Mouse (Mus musculus): Measurements from ENCODE around the gene Zbtb20. TPM values are rescaled to one million over a fixed set of nuclear protein-coding genes. Genes with fewer than 3 reads are reported as not detected.

The Zbtb20 gene
- polyA plus RNA-seq, 1 experiment from 2014 or later = 30.9 TPM

- no peaks in the 10 kb centered on the region for H3K4me1 ChIP-seq
Measured at GRCm38 (mm10) chr16:43080923-43081702, 205.4 kb downstream of the Zbtb20 start.

GRCm38 (mm10) chr16:43081995-43082394 is 206.3 kb downstream of the Zbtb20 start:
- Histone ChIP-seq H3K27me3 (replicated peaks) (no peaks in the 10 kb centered on the region), H3K9ac (no peak overlapping the region), H3K9me3 (no peaks in the 10 kb centered on the region), H3K4me2 (no peak overlapping the region), H3K27ac (replicated peaks) (no peak overlapping the region), H3K36me3 (no peaks in the 10 kb centered on the region), H3K4me1 (no peaks in the 10 kb centered on the region), H3K4me3 (no peak overlapping the region)
- WGBS = 80% methylated on average over 6 of the region's 6 CpGs
- ATAC-seq (ENCODE audit: extremely low read depth, insufficient number of reproducible peaks, low FRiP score, low TSS enrichment) = no peak

More at GRCm38 (mm10) chr16:43080923-43081702, 205.4 kb downstream of the Zbtb20 start:
- WGBS = 82% methylated on average over 5 of the region's 5 CpGs
- Histone ChIP-seq H3K4me3 (no peak overlapping the region), H3K36me3 (no peaks in the 10 kb centered on the region), H3K27ac (replicated peaks) (no peak overlapping the region), H3K27me3 (replicated peaks) (no peaks in the 10 kb centered on the region), H3K9ac (no peak overlapping the region), H3K4me2 (no peak overlapping the region), H3K9me3 (no peaks in the 10 kb centered on the region)
- no peak for ATAC-seq (ENCODE audit: extremely low read depth, insufficient number of reproducible peaks, low FRiP score, low TSS enrichment)

- Histone ChIP-seq H3K9me3 (no peaks in the 10 kb centered on the region), H3K27me3 (replicated peaks) (no peaks in the 10 kb centered on the region), H3K9ac (no peak overlapping the region), H3K4me1 (no peaks in the 10 kb centered on the region), H3K4me2 (no peak overlapping the region), H3K4me3 (no peak overlapping the region), H3K27ac (replicated peaks) (no peak overlapping the region), H3K36me3 (no peaks in the 10 kb centered on the region)
- 79% methylated on average over 5 of the region's 5 CpGs for WGBS
- no peak for ATAC-seq (ENCODE audit: extremely low read depth, insufficient number of reproducible peaks, low FRiP score, low TSS enrichment)
Measured at GRCm38 (mm10) chr16:43082801-43083200, 207.1 kb downstream of the Zbtb20 start.

GRCm38 (mm10) chr16:43090188-43090587 is 214.5 kb downstream of the Zbtb20 start:
- Histone ChIP-seq H3K36me3 (no peaks in the 10 kb centered on the region), H3K9ac (no peak overlapping the region), H3K27ac (replicated peaks) (no peak overlapping the region), H3K4me1 (no peaks in the 10 kb centered on the region), H3K9me3 (no peaks in the 10 kb centered on the region), H3K27me3 (replicated peaks) (no peaks in the 10 kb centered on the region), H3K4me2 (no peak overlapping the region), H3K4me3 (no peak overlapping the region)
- 63% methylated on average over 3 of the region's 3 CpGs for WGBS
- no peak for ATAC-seq (ENCODE audit: extremely low read depth, insufficient number of reproducible peaks, low FRiP score, low TSS enrichment)

- H3K9ac ChIP-seq = no peak overlapping the region
- H3K27me3 ChIP-seq (replicated peaks) = no peaks in the 10 kb centered on the region
- no peak overlapping the region for H3K27ac ChIP-seq (replicated peaks)
- WGBS = 88% methylated on average over 1 of the region's 1 CpGs
- H3K4me3 ChIP-seq = no peak overlapping the region
- ATAC-seq (ENCODE audit: extremely low read depth, insufficient number of reproducible peaks, low FRiP score, low TSS enrichment) = no peak
- H3K4me2 ChIP-seq = no peak overlapping the region
- no peaks in the 10 kb centered on the region for H3K4me1 ChIP-seq
- H3K9me3 ChIP-seq = no peaks in the 10 kb centered on the region
- H3K36me3 ChIP-seq = no peaks in the 10 kb centered on the region
Measured at GRCm38 (mm10) chr16:43094161-43094560, 218.5 kb downstream of the Zbtb20 start.

GRCm38 (mm10) chr16:43094756-43095155 is 219.1 kb downstream of the Zbtb20 start:
- no peak overlapping the region for H3K4me3 ChIP-seq
- no peaks in the 10 kb centered on the region for H3K9me3 ChIP-seq
- no peak for ATAC-seq (ENCODE audit: extremely low read depth, insufficient number of reproducible peaks, low FRiP score, low TSS enrichment)
- no peak overlapping the region for H3K9ac ChIP-seq
- no peaks in the 10 kb centered on the region for H3K27me3 ChIP-seq (replicated peaks)
- no peak overlapping the region for H3K4me2 ChIP-seq
- no peaks in the 10 kb centered on the region for H3K4me1 ChIP-seq
- no peak overlapping the region for H3K27ac ChIP-seq (replicated peaks)
- no peaks in the 10 kb centered on the region for H3K36me3 ChIP-seq
- WGBS = 67% methylated on average over 6 of the region's 6 CpGs

GRCm38 (mm10) chr16:43096040-43096439 is 220.4 kb downstream of the Zbtb20 start:
- Histone ChIP-seq H3K36me3 (no peaks in the 10 kb centered on the region), H3K27ac (replicated peaks) (no peak overlapping the region), H3K9me3 (no peaks in the 10 kb centered on the region), H3K9ac (no peak overlapping the region), H3K4me2 (no peak overlapping the region), H3K4me1 (no peaks in the 10 kb centered on the region), H3K27me3 (replicated peaks) (no peaks in the 10 kb centered on the region), H3K4me3 (no peak overlapping the region)
- no peak for ATAC-seq (ENCODE audit: extremely low read depth, insufficient number of reproducible peaks, low FRiP score, low TSS enrichment)

GRCm38 (mm10) chr16:43098153-43098552 is 222.5 kb downstream of the Zbtb20 start:
- no peak overlapping the region for H3K4me2 ChIP-seq
- H3K27ac ChIP-seq (replicated peaks) = no peak overlapping the region
- no peak for ATAC-seq (ENCODE audit: extremely low read depth, insufficient number of reproducible peaks, low FRiP score, low TSS enrichment)
- 68% methylated on average over 4 of the region's 4 CpGs for WGBS
- H3K4me1 ChIP-seq = no peaks in the 10 kb centered on the region
- no peak overlapping the region for H3K4me3 ChIP-seq
- no peaks in the 10 kb centered on the region for H3K36me3 ChIP-seq
- H3K9ac ChIP-seq = no peak overlapping the region
- H3K9me3 ChIP-seq = no peaks in the 10 kb centered on the region
- H3K27me3 ChIP-seq (replicated peaks) = no peaks in the 10 kb centered on the region

GRCm38 (mm10) chr16:43098666-43099065 is 223.0 kb downstream of the Zbtb20 start:
- WGBS = 80% methylated on average over 5 of the region's 5 CpGs
- no peaks in the 10 kb centered on the region for H3K4me1 ChIP-seq
- no peak for ATAC-seq (ENCODE audit: extremely low read depth, insufficient number of reproducible peaks, low FRiP score, low TSS enrichment)
- H3K9ac ChIP-seq = no peak overlapping the region
- no peak overlapping the region for H3K4me2 ChIP-seq
- no peak overlapping the region for H3K27ac ChIP-seq (replicated peaks)
- H3K27me3 ChIP-seq (replicated peaks) = no peaks in the 10 kb centered on the region
- no peak overlapping the region for H3K4me3 ChIP-seq
- no peaks in the 10 kb centered on the region for H3K9me3 ChIP-seq
- H3K36me3 ChIP-seq = no peaks in the 10 kb centered on the region

- H3K4me2 ChIP-seq = no peak overlapping the region
- no peak overlapping the region for H3K9ac ChIP-seq
- 65% methylated on average over 1 of the region's 1 CpGs for WGBS
- no peak for ATAC-seq (ENCODE audit: extremely low read depth, insufficient number of reproducible peaks, low FRiP score, low TSS enrichment)
- no peaks in the 10 kb centered on the region for H3K9me3 ChIP-seq
- H3K36me3 ChIP-seq = no peaks in the 10 kb centered on the region
- no peak overlapping the region for H3K27ac ChIP-seq (replicated peaks)
- no peaks in the 10 kb centered on the region for H3K27me3 ChIP-seq (replicated peaks)
- peaks cover 7% of the 10 kb centered on the region; the same call in 1 of the 2 replicates for H3K4me1 ChIP-seq
- H3K4me3 ChIP-seq = no peak overlapping the region
Measured at GRCm38 (mm10) chr16:43111288-43111687, 235.6 kb downstream of the Zbtb20 start.

- no peak overlapping the region for H3K9ac ChIP-seq
- no peak overlapping the region for H3K4me3 ChIP-seq
- H3K27me3 ChIP-seq (replicated peaks) = no peaks in the 10 kb centered on the region
- no peak overlapping the region for H3K27ac ChIP-seq (replicated peaks)
- H3K9me3 ChIP-seq = no peaks in the 10 kb centered on the region
- no peaks in the 10 kb centered on the region for H3K36me3 ChIP-seq
- H3K4me2 ChIP-seq = no peak overlapping the region
- no peak for ATAC-seq (ENCODE audit: extremely low read depth, insufficient number of reproducible peaks, low FRiP score, low TSS enrichment)
- peaks cover 7% of the 10 kb centered on the region; the same call in 1 of the 2 replicates for H3K4me1 ChIP-seq
- WGBS = 42% methylated on average over 1 of the region's 1 CpGs
Measured at GRCm38 (mm10) chr16:43113968-43114367, 238.3 kb downstream of the Zbtb20 start.

GRCm38 (mm10) chr16:43129966-43130365 is 254.3 kb downstream of the Zbtb20 start:
- no peak overlapping the region for H3K4me3 ChIP-seq
- H3K4me1 ChIP-seq = peaks cover 22% of the 10 kb centered on the region
- H3K9ac ChIP-seq = no peak overlapping the region
- no peaks in the 10 kb centered on the region for H3K9me3 ChIP-seq
- no peak overlapping the region for H3K4me2 ChIP-seq
- no peaks in the 10 kb centered on the region for H3K36me3 ChIP-seq
- ATAC-seq (ENCODE audit: extremely low read depth, insufficient number of reproducible peaks, low FRiP score, low TSS enrichment) = no peak
- 81% methylated on average over 4 of the region's 4 CpGs for WGBS
- H3K27me3 ChIP-seq (replicated peaks) = no peaks in the 10 kb centered on the region
- no peak overlapping the region for H3K27ac ChIP-seq (replicated peaks)
